Mouse (Mus musculus) testis, adult 10 weeks (tissue): Measurements from ENCODE around the gene Saxo2. TPM values are rescaled to one million over a fixed set of nuclear protein-coding genes. Genes with fewer than 3 reads are reported as not detected.

Experiments used
- polyA plus RNA-seq: library from polyadenylated mRNA; stranded (reverse); fragments of 350-450 nt; fragmentation: Illumina TruSeq; extraction: RNeasy Lipid Tissue Mini Kit (QIAGEN cat#74804); gene quantifications from one replicate; pipeline ENCODE4 v1.2.3, GENCODE M21; 2014; ENCODE audit warnings: low read depth, low replicate concordance

The Saxo2 gene
- polyA plus RNA-seq = 159 TPM

GRCm38 (mm10) chr7:82648353-82649080 lies at the start of gene Saxo2, which contains the start of gene Efl1:
Gene Saxo2, minus strand, starts transcription at chr7:82648528.
Gene Efl1, plus strand, starts transcription at chr7:82648614.

Other genes with a start within 250 kb of the Saxo2 start
- gene Efl1, start 86 bp upstream of the Saxo2 start, polyA plus RNA-seq = 17.5 TPM
- gene Mex3b, start 218.8 kb upstream of the Saxo2 start, polyA plus RNA-seq = 14.6 TPM